Mouse (Mus musculus) midbrain, embryonic 15.5 days (tissue): ENCODE results near the gene AW011738. TPM values are rescaled to one million over a fixed set of nuclear protein-coding genes. Genes with fewer than 3 reads are reported as not detected.

Experiments used
- ATAC-seq: fragments of 200-750 bp; cut with Nextera tagmentation; replicated peaks from 2 replicates; pipeline ENCODE4 v1.8.0; 2017; ENCODE audit warnings: moderate TSS enrichment
- H3K27ac ChIP-seq: fragments of 300-500 bp; sonication (generic); 2 replicates; pipeline ENCODE4 v1.5.1; 2015; ENCODE audit warnings: mild to moderate bottlenecking, inconsistent platforms
- H3K27me3 ChIP-seq: fragments of 300-500 bp; sonication (generic); replicated peaks from 2 replicates; pipeline ENCODE4 v1.6.1; 2015; ENCODE audit warnings: inconsistent platforms
- H3K36me3 ChIP-seq: fragments of 300-500 bp; sonication (generic); replicated peaks from 2 replicates; pipeline ENCODE4 v1.6.1; 2015; ENCODE audit warnings: inconsistent platforms
- H3K4me1 ChIP-seq: fragments of 300-500 bp; sonication (generic); 2 replicates; pipeline ENCODE4 v1.6.1; 2015; ENCODE audit warnings: inconsistent platforms
- H3K4me2 ChIP-seq: fragments of 300-500 bp; sonication (generic); 2 replicates; pipeline ENCODE4 v1.6.1; 2015; ENCODE audit warnings: inconsistent platforms, mild to moderate bottlenecking, moderate library complexity
- H3K4me3 ChIP-seq: fragments of 300-500 bp; sonication (generic); 2 replicates; pipeline ENCODE4 v1.5.1; 2015; ENCODE audit warnings: mild to moderate bottlenecking, inconsistent platforms
- H3K9ac ChIP-seq: fragments of 300-500 bp; sonication (generic); 2 replicates; pipeline ENCODE4 v1.6.1; 2015; ENCODE audit warnings: mild to moderate bottlenecking, inconsistent platforms
- H3K9me3 ChIP-seq: fragments of 300-500 bp; sonication (generic); 2 replicates; pipeline ENCODE4 v1.6.1; 2016; ENCODE audit warnings: inconsistent platforms
- WGBS: fragments of 180-500 bp; shearing (Covaris S2); methylation state at CpG from one replicate; pipeline ENCODE4 v1.1.7; 2015; ENCODE audit warnings: mixed read lengths; 5-methylcytosine and 5-hydroxymethylcytosine counted together
- polyA plus RNA-seq: library from polyadenylated mRNA; unstranded; fragments of >200 nt; fragmentation: Nextera tagmentation; extraction: Ambion mirVana; gene quantifications from 2 replicates; pipeline ENCODE4 v1.2.1, GENCODE M21; 2015

Gene AW011738
- 4.0 and 4.9 TPM in 2 replicates for polyA plus RNA-seq

DNA sequence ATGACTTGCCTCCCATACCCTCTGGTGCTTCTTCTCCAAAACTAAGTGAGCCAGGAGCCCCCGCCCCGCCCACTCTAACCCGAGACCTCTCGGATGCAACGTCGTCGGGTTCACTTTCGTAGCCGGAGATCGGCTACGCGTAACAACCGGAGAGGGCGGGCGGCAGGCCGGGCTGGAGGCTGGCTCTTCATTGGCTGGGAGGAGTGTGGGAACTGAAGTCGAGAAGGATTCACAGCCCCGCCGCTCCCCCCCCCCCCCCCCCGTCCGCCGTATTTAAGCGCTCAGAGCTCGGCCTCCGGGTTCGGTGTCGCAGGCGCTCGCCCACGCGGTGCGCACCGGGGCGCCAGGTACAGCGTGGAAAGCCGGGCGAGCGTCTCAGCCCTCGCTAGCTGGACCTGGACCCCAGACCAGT is at the start of gene AW011738:
Gene AW011738 (plus strand): TSS at position 304 of the 412 bp plus-strand sequence.
- Histone ChIP-seq H3K36me3 (no peaks in the 10 kb centered on the region), H3K9ac (peak within 1 kb of the TSS; percentile 49), H3K4me3 (peak within 1 kb of the TSS; percentile 50), H3K4me2 (peak within 1 kb of the TSS; percentile 91), H3K4me1 (peaks cover 19% of the 10 kb centered on the region), H3K27me3 (no peaks in the 10 kb centered on the region; the same call in 1 of the 2 replicates), H3K9me3 (no peaks in the 10 kb centered on the region), H3K27ac (peak within 1 kb of the TSS; percentile 72)
- ATAC-seq, result peak; percentile 67
- under 1% methylated on average over 39 of the region's 39 CpGs for WGBS

GRCm38 (mm10) chr4:156154771-156155170 is 48.3 kb upstream of the AW011738 start:
- WGBS, result 95% methylated on average over 3 of the region's 3 CpGs
- Histone ChIP-seq H3K27me3 (no peaks in the 10 kb centered on the region), H3K9me3 (peaks cover 4% of the 10 kb centered on the region; the same call in 1 of the 2 replicates), H3K4me2 (no peak overlapping the region), H3K4me1 (no peaks in the 10 kb centered on the region), H3K9ac (no peak overlapping the region), H3K27ac (no peak overlapping the region), H3K4me3 (no peak overlapping the region), H3K36me3 (no peaks in the 10 kb centered on the region)
- no peak for ATAC-seq

- no peaks in the 10 kb centered on the region for H3K9me3 ChIP-seq
- H3K4me3 ChIP-seq, result no peak overlapping the region
- ATAC-seq, result no peak
- peaks cover 83% of the 10 kb centered on the region for H3K36me3 ChIP-seq
- H3K4me2 ChIP-seq, result no peak overlapping the region
- no peak overlapping the region for H3K27ac ChIP-seq
- no peaks in the 10 kb centered on the region for H3K27me3 ChIP-seq
- WGBS, result 90% methylated on average over 9 of the region's 9 CpGs
- no peak overlapping the region for H3K9ac ChIP-seq
- no peaks in the 10 kb centered on the region for H3K4me1 ChIP-seq
Measured at GRCm38 (mm10) chr4:156166477-156166876, 36.6 kb upstream of the AW011738 start.

DNA sequence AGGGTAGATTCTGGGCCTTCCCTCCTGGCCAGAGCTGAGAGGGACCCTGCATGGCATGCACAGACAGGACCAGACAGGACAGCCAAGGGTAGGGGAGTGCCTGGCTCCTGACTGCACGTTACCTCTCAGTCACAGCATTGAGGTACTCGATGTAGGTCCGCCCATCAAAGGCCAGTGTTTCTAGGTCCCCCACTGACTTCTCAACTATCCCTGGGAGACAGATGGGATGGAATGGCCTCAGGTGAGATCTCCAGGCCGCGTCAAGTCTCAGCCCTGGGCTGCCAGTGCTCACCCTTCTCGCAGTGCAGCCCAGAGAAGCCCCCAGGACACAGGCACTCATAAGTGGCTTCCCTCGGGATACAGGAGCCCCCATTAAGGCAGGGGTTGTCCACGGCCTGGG is 34.5 kb upstream of the AW011738 start:
- H3K4me2 ChIP-seq, result no peak overlapping the region
- H3K4me3 ChIP-seq, result no peak overlapping the region
- H3K9me3 ChIP-seq, result no peaks in the 10 kb centered on the region
- ATAC-seq, result no peak
- H3K27me3 ChIP-seq, result no peaks in the 10 kb centered on the region
- H3K27ac ChIP-seq, result no peak overlapping the region
- 95% methylated on average over 8 of the region's 8 CpGs for WGBS
- no peak overlapping the region for H3K9ac ChIP-seq
- no peaks in the 10 kb centered on the region for H3K4me1 ChIP-seq
- H3K36me3 ChIP-seq, result peaks cover 92% of the 10 kb centered on the region

GRCm38 (mm10) chr4:156169129-156169528 is 34.0 kb upstream of the AW011738 start:
- Histone ChIP-seq H3K4me2 (no peak overlapping the region), H3K9ac (no peak overlapping the region), H3K27ac (no peak overlapping the region), H3K4me1 (no peaks in the 10 kb centered on the region), H3K9me3 (no peaks in the 10 kb centered on the region), H3K27me3 (no peaks in the 10 kb centered on the region), H3K36me3 (peaks cover 93% of the 10 kb centered on the region), H3K4me3 (no peak overlapping the region)
- ATAC-seq, result no peak; the same call in 1 of the 2 replicates
- WGBS, result 97% methylated on average over 10 of the region's 10 CpGs

- WGBS, result 97% methylated on average over 11 of the region's 11 CpGs
- H3K27me3 ChIP-seq, result no peaks in the 10 kb centered on the region
- no peak overlapping the region for H3K4me2 ChIP-seq
- H3K36me3 ChIP-seq, result peaks cover 98% of the 10 kb centered on the region
- no peaks in the 10 kb centered on the region for H3K4me1 ChIP-seq
- H3K27ac ChIP-seq, result no peak overlapping the region
- H3K9ac ChIP-seq, result no peak overlapping the region
- no peak overlapping the region for H3K4me3 ChIP-seq
- no peaks in the 10 kb centered on the region for H3K9me3 ChIP-seq
- ATAC-seq, result no peak
Measured at GRCm38 (mm10) chr4:156171828-156172227, 31.3 kb upstream of the AW011738 start.

GRCm38 (mm10) chr4:156177630-156178029 is 25.5 kb upstream of the AW011738 start:
- Histone ChIP-seq H3K36me3 (peaks cover 66% of the 10 kb centered on the region), H3K9me3 (no peaks in the 10 kb centered on the region), H3K4me1 (peaks cover 30% of the 10 kb centered on the region), H3K4me3 (no peak overlapping the region), H3K27me3 (no peaks in the 10 kb centered on the region), H3K27ac (no peak overlapping the region), H3K9ac (no peak overlapping the region), H3K4me2 (no peak overlapping the region)
- no peak for ATAC-seq
- 89% methylated on average over 9 of the region's 9 CpGs for WGBS

GRCm38 (mm10) chr4:156183747-156184146 is 19.4 kb upstream of the AW011738 start:
- ATAC-seq, result no peak
- Histone ChIP-seq H3K36me3 (peaks cover 7% of the 10 kb centered on the region), H3K27ac (no peak overlapping the region), H3K4me1 (peaks cover 85% of the 10 kb centered on the region), H3K9ac (peak overlapping the region; percentile 29), H3K4me3 (peak overlapping the region; percentile 56), H3K4me2 (peak overlapping the region; percentile 76), H3K27me3 (no peaks in the 10 kb centered on the region), H3K9me3 (no peaks in the 10 kb centered on the region)
- WGBS, result 83% methylated on average over 5 of the region's 5 CpGs

GRCm38 (mm10) chr4:156184291-156184954 is 18.7 kb upstream of the AW011738 start:
- Histone ChIP-seq H3K36me3 (no peaks in the 10 kb centered on the region), H3K4me2 (peak overlapping the region; percentile 76), H3K9ac (peak overlapping the region; percentile 79), H3K9me3 (no peaks in the 10 kb centered on the region), H3K4me3 (peak overlapping the region; percentile 56), H3K4me1 (peaks cover 92% of the 10 kb centered on the region), H3K27ac (peak overlapping the region; percentile 95), H3K27me3 (no peaks in the 10 kb centered on the region)
- peak; percentile 18 for ATAC-seq
- 60% methylated on average over 7 of the region's 7 CpGs for WGBS

- Histone ChIP-seq H3K4me1 (peaks cover 90% of the 10 kb centered on the region), H3K9ac (peak overlapping the region; percentile 79), H3K4me2 (peak overlapping the region; percentile 76), H3K9me3 (no peaks in the 10 kb centered on the region), H3K27ac (peak overlapping the region; percentile 95), H3K27me3 (no peaks in the 10 kb centered on the region), H3K36me3 (no peaks in the 10 kb centered on the region), H3K4me3 (peak overlapping the region; percentile 56)
- 20% methylated on average over 13 of the region's 13 CpGs for WGBS
- ATAC-seq, result peak; percentile 29
Measured at GRCm38 (mm10) chr4:156185456-156185949, 17.6 kb upstream of the AW011738 start.

DNA sequence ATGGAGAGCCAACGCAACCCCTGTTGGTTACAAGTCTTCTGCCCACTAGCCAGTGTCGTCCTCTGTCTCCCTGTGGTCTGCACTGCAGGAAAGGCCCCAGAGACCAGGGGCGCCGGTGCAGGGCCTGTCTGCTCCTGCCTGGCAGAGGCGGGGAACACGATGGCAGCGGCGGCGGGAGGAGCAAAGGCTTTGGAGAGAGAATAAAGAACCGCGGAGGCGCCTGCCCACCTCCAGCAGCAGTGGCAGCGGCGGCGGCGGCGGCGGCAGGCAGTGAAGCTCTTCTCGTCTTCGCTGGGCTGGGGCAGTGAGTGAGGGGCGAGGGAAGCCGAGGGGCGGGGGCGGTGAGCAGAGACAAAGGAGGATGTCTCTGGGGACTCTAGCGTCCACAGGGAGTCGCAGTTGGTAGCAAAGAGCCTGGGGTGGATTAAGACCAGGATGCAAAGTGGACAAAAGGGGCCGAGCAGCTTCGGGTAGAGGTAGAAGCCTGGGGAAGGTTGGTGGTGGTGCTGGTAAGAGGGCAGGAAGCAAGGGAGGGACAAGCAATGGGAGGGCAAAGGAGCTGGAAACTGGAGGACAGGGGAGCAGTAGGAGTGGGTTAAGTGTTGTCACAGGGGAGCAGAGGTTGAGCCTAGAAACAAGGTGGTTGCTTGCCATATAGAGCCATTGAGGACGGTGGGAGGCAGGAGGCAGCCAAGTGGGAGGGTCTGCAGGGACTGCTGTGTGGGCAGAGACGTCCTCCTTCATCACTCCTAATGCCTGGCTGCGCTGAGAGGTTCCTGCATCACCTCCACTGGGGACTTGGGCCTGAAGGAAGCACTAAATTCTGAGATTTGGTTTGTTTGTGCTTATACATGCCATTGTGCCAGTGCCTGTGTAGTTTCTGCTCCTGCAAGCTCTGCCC is 16.9 kb upstream of the AW011738 start:
- peak overlapping the region; percentile 79 for H3K9ac ChIP-seq
- 2% methylated on average over 31 of the region's 31 CpGs for WGBS
- no peaks in the 10 kb centered on the region for H3K27me3 ChIP-seq
- H3K27ac ChIP-seq, result peak overlapping the region; percentile 95
- H3K36me3 ChIP-seq, result no peaks in the 10 kb centered on the region
- H3K4me3 ChIP-seq, result peak overlapping the region; percentile 56
- H3K4me1 ChIP-seq, result peaks cover 83% of the 10 kb centered on the region
- no peaks in the 10 kb centered on the region for H3K9me3 ChIP-seq
- peak overlapping the region; percentile 76 for H3K4me2 ChIP-seq
- ATAC-seq, result peak; percentile 62

DNA sequence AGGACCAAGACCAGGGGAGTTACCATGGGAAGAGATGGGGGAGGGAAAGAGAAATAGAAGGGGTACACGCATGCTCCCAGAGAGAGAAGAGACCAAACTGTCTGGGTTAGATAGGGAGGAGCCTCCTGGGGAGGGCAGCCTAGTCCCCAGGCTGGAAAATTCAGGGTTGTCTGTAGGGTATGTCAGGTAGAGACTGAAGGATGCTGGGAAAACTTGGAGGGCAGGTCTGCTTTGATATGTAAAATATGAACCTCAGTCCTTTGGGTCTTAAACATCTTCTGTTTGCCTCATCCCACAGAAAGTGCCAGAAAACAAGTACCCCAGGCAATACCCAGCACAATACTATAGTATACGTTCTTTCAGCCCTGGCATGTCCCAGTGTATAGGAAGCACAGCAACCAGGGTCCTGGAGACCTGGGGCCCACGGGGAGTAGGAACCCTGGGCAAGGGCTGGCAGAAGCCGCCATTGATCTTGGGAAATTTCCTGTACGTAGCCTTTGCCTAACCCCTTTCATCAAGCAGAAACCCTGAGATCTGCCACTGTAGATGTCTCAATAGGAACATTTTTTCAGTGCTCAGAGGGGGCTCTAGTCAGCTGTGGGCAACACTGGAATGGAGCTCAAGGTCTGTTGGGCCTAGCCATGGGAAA is 14.8 kb upstream of the AW011738 start:
- H3K4me3 ChIP-seq, result no peak overlapping the region
- WGBS, result 31% methylated on average over 5 of the region's 5 CpGs
- H3K36me3 ChIP-seq, result 0 out of 2 replicates have a peak, but pooled peaks cover 3% of the 10 kb centered on the region
- no peaks in the 10 kb centered on the region for H3K9me3 ChIP-seq
- no peak for ATAC-seq
- H3K4me1 ChIP-seq, result peaks cover 73% of the 10 kb centered on the region
- H3K4me2 ChIP-seq, result peak overlapping the region; percentile 14; the same call in 1 of the 2 replicates
- H3K9ac ChIP-seq, result no peak overlapping the region
- no peaks in the 10 kb centered on the region for H3K27me3 ChIP-seq
- peak overlapping the region; percentile 68 for H3K27ac ChIP-seq
